Mouse (Mus musculus) ES-Bruce4 (cell line): ENCODE data around the gene Inpp4a. TPM values are rescaled to one million over a fixed set of nuclear protein-coding genes. Genes with fewer than 3 reads are reported as not detected.

Source experiments
- H3K27ac ChIP-seq: 2 replicates; pipeline ENCODE4 v1.5.1; 2012; ENCODE audit warnings: low read length, inconsistent platforms; ENCODE audit not compliant: insufficient read depth
- H3K27me3 ChIP-seq: 2 replicates; pipeline ENCODE4 v1.6.1; 2012; ENCODE audit warnings: mild to moderate bottlenecking, low read length, inconsistent platforms; ENCODE audit not compliant: control insufficient read depth, poor library complexity, insufficient read depth, severe bottlenecking
- H3K36me3 ChIP-seq: 2 replicates; pipeline ENCODE4 v1.6.1; 2012; ENCODE audit warnings: inconsistent platforms, mild to moderate bottlenecking, low read length, moderate library complexity; ENCODE audit not compliant: control insufficient read depth, poor library complexity, insufficient read depth, severe bottlenecking
- H3K4me1 ChIP-seq: one replicate; pipeline ENCODE4 v1.8.1; 2011; ENCODE audit warnings: low read length; ENCODE audit not compliant: control insufficient read depth, insufficient read depth
- H3K4me3 ChIP-seq: 2 replicates; pipeline ENCODE4 v1.5.1; 2011; ENCODE audit warnings: low read depth, mild to moderate bottlenecking, low read length
- H3K9ac ChIP-seq: 2 replicates; pipeline ENCODE4 v1.6.1; 2012; ENCODE audit warnings: low read depth, mild to moderate bottlenecking, inconsistent platforms; ENCODE audit not compliant: poor library complexity, severe bottlenecking
- H3K9me3 ChIP-seq: replicated peaks from 2 replicates; pipeline ENCODE4 v1.6.1; 2012; ENCODE audit warnings: mild to moderate bottlenecking, low read length, inconsistent platforms; ENCODE audit not compliant: control insufficient read depth, poor library complexity, insufficient read depth, severe bottlenecking
- CTCF ChIP-seq: IDR thresholded peaks from one replicate; pipeline ENCODE4 v1.8.1; 2011; ENCODE audit warnings: low read depth, low read length
- EP300 ChIP-seq: IDR thresholded peaks from 2 replicates; pipeline ENCODE4 v1.6.1; 2011; ENCODE audit warnings: low read depth, low read length; ENCODE audit not compliant: insufficient read depth
- POLR2A ChIP-seq: IDR thresholded peaks from one replicate; pipeline ENCODE4 v1.8.1; 2011; ENCODE audit warnings: low read length; ENCODE audit not compliant: insufficient read depth
- polyA plus RNA-seq: library from polyadenylated mRNA; stranded (reverse); fragments of >200 nt; gene quantifications from 2 replicates; pipeline ENCODE4 v1.2.4, GENCODE M21; 2011; ENCODE audit warnings: low read depth; ENCODE audit not compliant: missing spikeins, insufficient read depth, insufficient read length

Gene Inpp4a
- polyA plus RNA-seq, 1 experiment, result 9.3 TPM

GRCm38 (mm10) chr1:37288181-37288935 lies 11.3 kb upstream of the Inpp4a start:
- Histone ChIP-seq H3K27me3 (no peaks in the 10 kb centered on the region), H3K4me3 (no peak overlapping the region), H3K9ac (no peak overlapping the region), H3K4me1 (no peaks in the 10 kb centered on the region), H3K9me3 (peaks cover 8% of the 10 kb centered on the region; the same call in 1 of the 2 replicates), H3K36me3 (no peaks in the 10 kb centered on the region), H3K27ac (no peak overlapping the region)
- TF ChIP-seq EP300 (no peak), CTCF (no peak), POLR2A (no peak)

- Histone ChIP-seq H3K9ac (no peak overlapping the region), H3K27ac (no peak overlapping the region)
Measured at GRCm38 (mm10) chr1:37288941-37289340, 10.7 kb upstream of the Inpp4a start.

GRCm38 (mm10) chr1:37296414-37296813 lies 3.3 kb upstream of the Inpp4a start:
- Histone ChIP-seq H3K9me3 (no peaks in the 10 kb centered on the region), H3K27me3 (peaks cover 4% of the 10 kb centered on the region; the same call in 1 of the 2 replicates), H3K27ac (no peak overlapping the region), H3K4me1 (no peaks in the 10 kb centered on the region), H3K4me3 (no peak overlapping the region), H3K9ac (no peak overlapping the region), H3K36me3 (no peaks in the 10 kb centered on the region)
- TF ChIP-seq CTCF (no peak), EP300 (no peak), POLR2A (no peak)

More at GRCm38 (mm10) chr1:37288941-37289340, 10.7 kb upstream of the Inpp4a start:
- TF ChIP-seq EP300 (no peak), POLR2A (no peak), CTCF (no peak)
- Histone ChIP-seq H3K4me1 (no peaks in the 10 kb centered on the region), H3K36me3 (no peaks in the 10 kb centered on the region), H3K9me3 (peaks cover 3% of the 10 kb centered on the region; the same call in 1 of the 2 replicates), H3K27me3 (no peaks in the 10 kb centered on the region), H3K4me3 (no peak overlapping the region)

GRCm38 (mm10) chr1:37298904-37299303 lies 761 bp upstream of the Inpp4a start:
- no peak overlapping the region for H3K4me3 ChIP-seq
- no peaks in the 10 kb centered on the region for H3K4me1 ChIP-seq
- no peak overlapping the region for H3K27ac ChIP-seq
- H3K36me3 ChIP-seq, result no peaks in the 10 kb centered on the region
- H3K9me3 ChIP-seq, result no peaks in the 10 kb centered on the region
- H3K9ac ChIP-seq, result no peak overlapping the region
- peaks cover 4% of the 10 kb centered on the region; the same call in 1 of the 2 replicates for H3K27me3 ChIP-seq
- no peak for TF ChIP-seq CTCF
- TF ChIP-seq EP300, result no peak
- no peak for TF ChIP-seq POLR2A

GRCm38 (mm10) chr1:37300650-37301049 lies 985 bp downstream of the Inpp4a start:
- TF ChIP-seq POLR2A (no peak), CTCF (no peak), EP300 (no peak)
- peak overlapping the region; percentile 71; the same call in 1 of the 2 replicates for H3K9ac ChIP-seq

GRCm38 (mm10) chr1:37302801-37303200 lies 3.1 kb downstream of the Inpp4a start:
- no peak for TF ChIP-seq EP300
- no peak for TF ChIP-seq POLR2A
- TF ChIP-seq CTCF, result no peak
- Histone ChIP-seq H3K36me3 (no peaks in the 10 kb centered on the region), H3K4me3 (no peak overlapping the region), H3K27me3 (peaks cover 4% of the 10 kb centered on the region; the same call in 1 of the 2 replicates), H3K4me1 (no peaks in the 10 kb centered on the region), H3K9ac (no peak overlapping the region), H3K27ac (no peak overlapping the region), H3K9me3 (no peaks in the 10 kb centered on the region)

More at GRCm38 (mm10) chr1:37300650-37301049, 985 bp downstream of the Inpp4a start:
- Histone ChIP-seq H3K4me3 (peak overlapping the region; percentile 87), H3K4me1 (no peaks in the 10 kb centered on the region), H3K27ac (no peak overlapping the region), H3K27me3 (peaks cover 4% of the 10 kb centered on the region; the same call in 1 of the 2 replicates), H3K36me3 (no peaks in the 10 kb centered on the region), H3K9me3 (no peaks in the 10 kb centered on the region)
